Mouse (Mus musculus) frontal cortex, postnatal 36 days (tissue): ENCODE results near the gene Ddi2.
A peak's percentile ranks its signal among the peaks of the same experiment; 100 is the strongest.

Source experiments
- DNase-seq, 2 experiments: peaks; one replicate each; pipeline ENCODE4 v3.0.0; 2022; ENCODE audit warnings: low spot score in 2 of 2

The Ddi2 gene

GRCm38 (mm10) chr4:141741856-141742255 is 18.6 kb upstream of the Ddi2 start:
- no peak for DNase-seq

GRCm38 (mm10) chr4:141738015-141738414 is 14.8 kb upstream of the Ddi2 start:
- DNase-seq = no peak

- DNase-seq = no peak
These were observed 13.6 kb upstream of the Ddi2 start for GRCm38 (mm10) chr4:141736856-141737255.

GRCm38 (mm10) chr4:141735206-141735560 is 12.0 kb upstream of the Ddi2 start:
- no peak for DNase-seq

GRCm38 (mm10) chr4:141734446-141735205 is 11.4 kb upstream of the Ddi2 start:
- DNase-seq = peak; percentile 93 to 97

GRCm38 (mm10) chr4:141731766-141732165 is 8.5 kb upstream of the Ddi2 start:
- no peak for DNase-seq

- DNase-seq = peak; percentile 43 to 49
These were observed 7.2 kb upstream of the Ddi2 start for GRCm38 (mm10) chr4:141730401-141730800.

GRCm38 (mm10) chr4:141729266-141729665 is 6.0 kb upstream of the Ddi2 start:
- DNase-seq = no peak

GRCm38 (mm10) chr4:141725738-141726137 is 2.5 kb upstream of the Ddi2 start:
- DNase-seq = no peak

GRCm38 (mm10) chr4:141725277-141725676 is 2.1 kb upstream of the Ddi2 start:
- DNase-seq = no peak

- no peak for DNase-seq
These were observed 1.4 kb upstream of the Ddi2 start for GRCm38 (mm10) chr4:141724594-141724993.

- DNase-seq = no peak
These were observed 452 bp upstream of the Ddi2 start for GRCm38 (mm10) chr4:141723673-141724068.

- DNase-seq = no peak
These were observed 1.3 kb downstream of the Ddi2 start for GRCm38 (mm10) chr4:141721961-141722360.

GRCm38 (mm10) chr4:141720761-141721523 is 2.3 kb downstream of the Ddi2 start:
- DNase-seq = no peak

- DNase-seq = no peak
These were observed 3.9 kb downstream of the Ddi2 start for GRCm38 (mm10) chr4:141719304-141719703.

- DNase-seq = no peak
These were observed 5.6 kb downstream of the Ddi2 start for GRCm38 (mm10) chr4:141717633-141718032.

- no peak for DNase-seq
These were observed 8.2 kb downstream of the Ddi2 start for GRCm38 (mm10) chr4:141715027-141715426.

- DNase-seq = no peak
These were observed 9.5 kb downstream of the Ddi2 start for GRCm38 (mm10) chr4:141713598-141714142.

GRCm38 (mm10) chr4:141711250-141711649 is 12.0 kb downstream of the Ddi2 start:
- DNase-seq = peak; percentile 21 to 49

GRCm38 (mm10) chr4:141708971-141709370 is 14.2 kb downstream of the Ddi2 start:
- DNase-seq = no peak

GRCm38 (mm10) chr4:141708005-141708404 is 15.2 kb downstream of the Ddi2 start:
- DNase-seq = no peak

- DNase-seq = peak; percentile 45 to 68
These were observed 17.9 kb downstream of the Ddi2 start for GRCm38 (mm10) chr4:141705331-141705730.

GRCm38 (mm10) chr4:141704625-141705024 is 18.6 kb downstream of the Ddi2 start:
- no peak for DNase-seq
